In the genomic region with DNA sequence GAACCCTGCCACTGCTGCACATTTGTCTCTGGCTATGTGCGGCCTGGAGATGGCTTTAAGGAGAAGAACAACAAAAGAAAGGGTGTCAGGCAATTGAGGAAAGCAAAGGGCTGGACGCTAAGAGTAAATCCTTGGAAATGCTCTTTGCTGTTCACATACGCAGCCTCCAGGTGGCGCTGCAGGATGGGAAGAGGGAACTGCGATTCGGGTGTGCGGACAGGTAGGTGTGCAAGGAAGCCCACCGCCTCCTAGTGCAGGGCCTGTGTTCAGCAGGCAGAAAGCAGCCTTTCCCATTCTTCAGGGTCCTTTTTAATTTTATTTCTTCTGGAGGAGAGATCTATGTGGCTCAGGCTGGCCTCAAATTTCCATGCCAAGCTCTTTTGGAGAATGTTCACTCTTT, we compare ENCODE assay signal across 9 mouse cellular contexts. TPM values are rescaled to one million over a fixed set of nuclear protein-coding genes. Genes with fewer than 3 reads are reported as not detected.
DNase-seq lines count a peak whose midpoint lies in the region; ATAC-seq and TF ChIP-seq lines count a peak whose summit lies in the region.
"Had no signal": no experiment of that assay in that cellular context is flagged by ENCODE, and none has a peak within 500 bp of the region (broad histone marks: within the 10 kb centered on the region; RNA-seq: fewer than 3 reads in every experiment).

No protein-coding gene starts in this region.

- ATAC-seq in kidney, postnatal 0 days (replicated peaks; ENCODE audit: low FRiP score, low read depth) = no peak; the same call in 1 of the 2 replicates
- ATAC-seq in kidney, embryonic 14.5 days (ENCODE audit: low FRiP score, low TSS enrichment) = no peak
- peak; percentile 62; the same call in 1 of the 2 replicates for ATAC-seq in common myeloid progenitor, adult 5-6 weeks (replicated peaks; ENCODE audit: low read depth, poor library complexity, severe bottlenecking)
- peak; percentile 59; the same call in 1 of the 2 replicates for ATAC-seq in hindbrain, embryonic 13.5 days (ENCODE audit: low FRiP score)
- no peak for ATAC-seq in limb, embryonic 11.5 days (ENCODE audit: insufficient number of reproducible peaks, low FRiP score, low TSS enrichment, low read depth)

- DNase-seq in kidney, postnatal 0 days (ENCODE audit: low spot score) = peak; percentile 86
- peak; percentile 54 to 84 for DNase-seq in adrenal gland, adult (ENCODE audit: inconsistent age in 2 of 2, low spot score in 1 of 2)
- peak; percentile 91 for DNase-seq in limb, embryonic 11.5 days (ENCODE audit: low spot score)
- DNase-seq in retina, adult 2 months (ENCODE audit: low read depth, low spot score) = peak; percentile 38
- peak; percentile 83 for DNase-seq in thymus, postnatal 4 days

- WGBS in kidney, postnatal 0 days = 1% methylated on average over 8 of the region's 8 CpGs
- under 1% methylated on average over 8 of the region's 8 CpGs for WGBS in kidney, embryonic 14.5 days
- 2% methylated on average over 8 of the region's 8 CpGs for WGBS in hindbrain, embryonic 13.5 days
- WGBS in limb, embryonic 11.5 days = 3% methylated on average over 8 of the region's 8 CpGs

- H3K4me2 ChIP-seq in kidney, postnatal 0 days (ENCODE audit: low read length) = no peak overlapping the region
- no peak overlapping the region for H3K4me2 ChIP-seq in kidney, embryonic 14.5 days (replicated peaks; ENCODE audit: low read depth, low read length)
- no peak overlapping the region for H3K4me2 ChIP-seq in hindbrain, embryonic 13.5 days
- H3K4me2 ChIP-seq in limb, embryonic 11.5 days (ENCODE audit: low read depth, severe bottlenecking) = no peak overlapping the region
- H3K4me2 ChIP-seq: heart, embryonic 13.5 days had no signal

- no peak overlapping the region for H3K27ac ChIP-seq in kidney, postnatal 0 days
- H3K27ac ChIP-seq in kidney, embryonic 14.5 days (ENCODE audit: low read depth, low read length) = no peak overlapping the region
- H3K27ac ChIP-seq in hindbrain, embryonic 13.5 days = no peak overlapping the region
- no peak overlapping the region for H3K27ac ChIP-seq in limb, embryonic 11.5 days (replicated peaks; ENCODE audit: low read depth, low read length)
- H3K27ac ChIP-seq: heart, embryonic 13.5 days had no signal

- no peak overlapping the region for H3K9ac ChIP-seq in kidney, postnatal 0 days (ENCODE audit: low read depth, low read length)
- H3K9ac ChIP-seq in kidney, embryonic 14.5 days (ENCODE audit: low read depth, low read length) = no peak overlapping the region
- H3K9ac ChIP-seq in hindbrain, embryonic 13.5 days = peak overlapping the region; percentile 55; the same call in 1 of the 2 replicates
- H3K9ac ChIP-seq in limb, embryonic 11.5 days (ENCODE audit: low read length) = no peak overlapping the region
- H3K9ac ChIP-seq: heart, embryonic 13.5 days had no signal

- no peak overlapping the region for H3K4me3 ChIP-seq in kidney, postnatal 0 days (replicated peaks; ENCODE audit: low read depth, low read length)
- H3K4me3 ChIP-seq in kidney, embryonic 14.5 days (ENCODE audit: low read length) = no peak overlapping the region
- no peak overlapping the region for H3K4me3 ChIP-seq in hindbrain, embryonic 13.5 days
- H3K4me3 ChIP-seq in limb, embryonic 11.5 days (ENCODE audit: low read depth, low read length) = no peak overlapping the region
- H3K4me3 ChIP-seq: heart, embryonic 13.5 days had no signal

- no peaks in the 10 kb centered on the region for H3K27me3 ChIP-seq in kidney, postnatal 0 days (ENCODE audit: insufficient read depth, low read length)
- H3K27me3 ChIP-seq in kidney, embryonic 14.5 days (ENCODE audit: control insufficient read depth, insufficient read depth, low read length) = peaks cover 3% of the 10 kb centered on the region; the same call in 1 of the 2 replicates
- peaks cover 39% of the 10 kb centered on the region for H3K27me3 ChIP-seq in hindbrain, embryonic 13.5 days
- H3K27me3 ChIP-seq in limb, embryonic 11.5 days (ENCODE audit: control insufficient read depth, insufficient read depth, low read length) = no peaks in the 10 kb centered on the region

- H3K9me3 ChIP-seq in kidney, postnatal 0 days (replicated peaks; ENCODE audit: low read length) = no peaks in the 10 kb centered on the region
- no peaks in the 10 kb centered on the region for H3K9me3 ChIP-seq in kidney, embryonic 14.5 days (ENCODE audit: control insufficient read depth, low read length)
- H3K9me3 ChIP-seq in hindbrain, embryonic 13.5 days = no peaks in the 10 kb centered on the region
- no peaks in the 10 kb centered on the region for H3K9me3 ChIP-seq in limb, embryonic 11.5 days (ENCODE audit: control insufficient read depth, low read length)
- H3K9me3 ChIP-seq: heart, embryonic 13.5 days had no signal

- H3K36me3 ChIP-seq in kidney, postnatal 0 days (ENCODE audit: insufficient read depth, low read length) = no peaks in the 10 kb centered on the region
- H3K36me3 ChIP-seq in kidney, embryonic 14.5 days (ENCODE audit: control insufficient read depth, insufficient read depth, low read length) = no peaks in the 10 kb centered on the region
- H3K36me3 ChIP-seq in hindbrain, embryonic 13.5 days = no peaks in the 10 kb centered on the region
- no peaks in the 10 kb centered on the region for H3K36me3 ChIP-seq in limb, embryonic 11.5 days (ENCODE audit: control insufficient read depth, insufficient read depth, low read length)
- H3K36me3 ChIP-seq: heart, embryonic 13.5 days had no signal

- peak; percentile 98 for TF ChIP-seq CTCF in kidney, postnatal 0 days (IDR thresholded peaks at IDR 0.05; ENCODE audit: low read depth)

- no peaks in the 10 kb centered on the region for H3K4me1 ChIP-seq in kidney, postnatal 0 days (replicated peaks; ENCODE audit: insufficient read depth, low read length)
- H3K4me1 ChIP-seq in kidney, embryonic 14.5 days (ENCODE audit: control insufficient read depth, insufficient read depth, low read length) = no peaks in the 10 kb centered on the region
- no peaks in the 10 kb centered on the region for H3K4me1 ChIP-seq in hindbrain, embryonic 13.5 days (replicated peaks)
- H3K4me1 ChIP-seq in limb, embryonic 11.5 days (ENCODE audit: control insufficient read depth, insufficient read depth, low read length) = no peaks in the 10 kb centered on the region
- H3K4me1 ChIP-seq: heart, embryonic 13.5 days had no signal

RNA-seq across cellular contexts. Expression of a gene that starts 11.4 kb away (rescaled TPM):
- 0.19 and 0.55 TPM in 2 replicates for polyA plus RNA-seq in kidney, postnatal 0 days (2015; fragmentation: Nextera tagmentation; extraction: Ambion mirVana)
- polyA plus RNA-seq in kidney, embryonic 14.5 days (2014; fragmentation: Nextera tagmentation; extraction: Ambion mirVana) = 0.27 and 0.39 TPM in 2 replicates
- not detected in 2 replicates for total RNA-seq in common myeloid progenitor, adult 5-6 weeks (2017)
- polyA plus RNA-seq in hindbrain, embryonic 13.5 days (2015; fragmentation: Nextera tagmentation; extraction: Ambion mirVana) = 0.08 TPM in 1 of 2 replicates, not detected in the other
- not detected in 2 replicates for polyA plus RNA-seq in limb, embryonic 11.5 days (2014; fragmentation: Nextera tagmentation; extraction: Ambion mirVana)
- polyA plus RNA-seq: heart, embryonic 13.5 days had no signal

RNA-seq across cellular contexts. Expression of a gene that starts 15.5 kb away (rescaled TPM):
- polyA plus RNA-seq in kidney, postnatal 0 days (2015; fragmentation: Nextera tagmentation; extraction: Ambion mirVana) = not detected in 2 replicates
- polyA plus RNA-seq in kidney, embryonic 14.5 days (2014; fragmentation: Nextera tagmentation; extraction: Ambion mirVana) = not detected in 2 replicates
- not detected in 2 replicates for total RNA-seq in common myeloid progenitor, adult 5-6 weeks (2017)
- polyA plus RNA-seq in hindbrain, embryonic 13.5 days (2015; fragmentation: Nextera tagmentation; extraction: Ambion mirVana) = not detected in 2 replicates
- not detected in 2 replicates for polyA plus RNA-seq in limb, embryonic 11.5 days (2014; fragmentation: Nextera tagmentation; extraction: Ambion mirVana)
- polyA plus RNA-seq: heart, embryonic 13.5 days had no signal

RNA-seq across cellular contexts. Expression of a gene that starts 25.5 kb away (rescaled TPM):
- polyA plus RNA-seq in kidney, postnatal 0 days (2015; fragmentation: Nextera tagmentation; extraction: Ambion mirVana) = not detected in 2 replicates
- polyA plus RNA-seq in kidney, embryonic 14.5 days (2014; fragmentation: Nextera tagmentation; extraction: Ambion mirVana) = not detected in 2 replicates
- total RNA-seq in common myeloid progenitor, adult 5-6 weeks (2017) = not detected in 2 replicates
- polyA plus RNA-seq in hindbrain, embryonic 13.5 days (2015; fragmentation: Nextera tagmentation; extraction: Ambion mirVana) = not detected in 2 replicates
- not detected in 2 replicates for polyA plus RNA-seq in limb, embryonic 11.5 days (2014; fragmentation: Nextera tagmentation; extraction: Ambion mirVana)
- polyA plus RNA-seq: heart, embryonic 13.5 days had no signal

RNA-seq across cellular contexts. Expression of a gene that starts 32.2 kb away (rescaled TPM):
- polyA plus RNA-seq in kidney, postnatal 0 days (2015; fragmentation: Nextera tagmentation; extraction: Ambion mirVana) = 1.5 and 4.2 TPM in 2 replicates
- 0.30 and 0.57 TPM in 2 replicates for polyA plus RNA-seq in kidney, embryonic 14.5 days (2014; fragmentation: Nextera tagmentation; extraction: Ambion mirVana)
- not detected in 2 replicates for total RNA-seq in common myeloid progenitor, adult 5-6 weeks (2017)
- 0.14 TPM in 1 of 2 replicates, not detected in the other for polyA plus RNA-seq in hindbrain, embryonic 13.5 days (2015; fragmentation: Nextera tagmentation; extraction: Ambion mirVana)
- polyA plus RNA-seq in limb, embryonic 11.5 days (2014; fragmentation: Nextera tagmentation; extraction: Ambion mirVana) = not detected in 2 replicates
- polyA plus RNA-seq: heart, embryonic 13.5 days had no signal

RNA-seq across cellular contexts. Expression of a gene that starts 35.1 kb away (rescaled TPM):
- 0.18 and 0.41 TPM in 2 replicates for polyA plus RNA-seq in kidney, postnatal 0 days (2015; fragmentation: Nextera tagmentation; extraction: Ambion mirVana)
- polyA plus RNA-seq in kidney, embryonic 14.5 days (2014; fragmentation: Nextera tagmentation; extraction: Ambion mirVana) = 0.49 TPM in 1 of 2 replicates, not detected in the other
- not detected in 2 replicates for total RNA-seq in common myeloid progenitor, adult 5-6 weeks (2017)
- 0.85 and 0.90 TPM in 2 replicates for polyA plus RNA-seq in hindbrain, embryonic 13.5 days (2015; fragmentation: Nextera tagmentation; extraction: Ambion mirVana)
- 0.41 and 0.63 TPM in 2 replicates for polyA plus RNA-seq in limb, embryonic 11.5 days (2014; fragmentation: Nextera tagmentation; extraction: Ambion mirVana)

Comparison
In these comparisons a context has a peak if more than half of its experiments do, and no peak if none do; other contexts are left out.
1. ATAC-seq: peak in common myeloid progenitor, adult 5-6 weeks (single experiment) and hindbrain, embryonic 13.5 days (single experiment); none in kidney, postnatal 0 days (single experiment), kidney, embryonic 14.5 days (single experiment) and limb, embryonic 11.5 days (single experiment).
2. DNase-seq: peak in every context shown above with its lines; median percentile 91 in limb, embryonic 11.5 days; 86 in kidney, postnatal 0 days; 83 in thymus, postnatal 4 days; 69 in adrenal gland, adult; 38 in retina, adult 2 months.